Mouse (Mus musculus) kidney, adult 8-10 months (tissue): ENCODE measurements around the gene Gm10188.

ENCODE experiments used
- DNase-seq, 2 experiments: peaks; one replicate each; pipeline ENCODE4 v3.0.0; 2022

The Gm10188 gene

GRCm38 (mm10) chr1:132191786-132192680 lies 37.5 kb downstream of the Gm10188 start:
- no peak for DNase-seq

- no peak for DNase-seq
These were observed 38.3 kb downstream of the Gm10188 start, which contains the start of the genes Lemd1 and AC124108.1 for GRCm38 (mm10) chr1:132191093-132191785. Lemd1 (plus strand) TSS chr1:132191431. AC124108.1 (plus strand) TSS chr1:132191457.

- DNase-seq: no peak
These were observed 38.9 kb downstream of the Gm10188 start for GRCm38 (mm10) chr1:132190621-132191092.

GRCm38 (mm10) chr1:132190040-132190513 lies 39.5 kb downstream of the Gm10188 start:
- DNase-seq: peak in 1 of 2 experiments; percentile 15

GRCm38 (mm10) chr1:132189231-132189630 lies 40.3 kb downstream of the Gm10188 start:
- DNase-seq: no peak

- DNase-seq: no peak
These were observed 41.0 kb downstream of the Gm10188 start for GRCm38 (mm10) chr1:132188442-132189066.

GRCm38 (mm10) chr1:132186303-132186702 lies 43.3 kb downstream of the Gm10188 start:
- DNase-seq: no peak
